Mouse (Mus musculus): Measurements from ENCODE around the gene Epha7.
A peak's percentile ranks its signal among the peaks of the same experiment; 100 is the strongest.

Epha7 gene

DNA sequence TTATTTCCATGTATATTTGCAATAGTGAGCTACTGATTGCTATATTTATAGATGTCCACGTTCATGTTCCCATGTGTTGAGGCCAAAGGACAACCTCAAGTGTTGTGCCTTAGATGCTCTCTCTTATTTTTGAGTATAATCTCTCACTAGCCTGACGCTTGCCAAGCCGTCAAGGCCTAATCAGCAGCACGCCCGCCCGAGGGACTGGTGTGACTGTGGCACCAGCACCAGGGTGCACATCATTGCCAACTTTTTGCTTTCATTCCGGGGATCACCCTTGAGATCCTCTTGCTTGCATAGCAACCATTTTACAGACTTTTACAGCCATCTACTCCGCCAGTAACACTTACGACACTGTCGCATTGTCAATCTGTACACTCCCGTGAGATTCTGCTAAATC, 86.9 kb downstream of the Epha7 start:
- no peak for DNase-seq (ENCODE audit: low spot score)

DNA sequence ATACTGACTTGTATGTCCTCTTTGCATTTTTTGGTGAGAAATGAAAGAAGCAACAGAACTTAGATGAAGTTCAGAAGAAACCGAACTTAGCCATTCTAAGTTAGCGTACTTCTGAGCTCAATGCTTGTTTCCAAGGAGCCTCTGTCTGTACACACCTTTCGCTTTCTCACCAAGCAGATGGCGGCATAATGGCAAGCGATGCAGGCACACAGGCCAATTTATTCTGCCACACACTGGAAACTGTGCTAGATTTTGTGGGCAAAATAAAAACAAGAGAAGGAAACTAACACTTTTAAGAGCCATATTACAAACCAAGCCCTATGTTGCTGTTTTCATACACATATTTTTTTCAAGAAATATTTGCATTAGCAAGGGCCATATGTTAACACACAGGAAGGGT, 88.6 kb downstream of the Epha7 start:
- DNase-seq (ENCODE audit: low spot score), result no peak

GRCm38 (mm10) chr4:28902004-28902704, 89.2 kb downstream of the Epha7 start:
- DNase-seq (ENCODE audit: low spot score), result no peak

DNA sequence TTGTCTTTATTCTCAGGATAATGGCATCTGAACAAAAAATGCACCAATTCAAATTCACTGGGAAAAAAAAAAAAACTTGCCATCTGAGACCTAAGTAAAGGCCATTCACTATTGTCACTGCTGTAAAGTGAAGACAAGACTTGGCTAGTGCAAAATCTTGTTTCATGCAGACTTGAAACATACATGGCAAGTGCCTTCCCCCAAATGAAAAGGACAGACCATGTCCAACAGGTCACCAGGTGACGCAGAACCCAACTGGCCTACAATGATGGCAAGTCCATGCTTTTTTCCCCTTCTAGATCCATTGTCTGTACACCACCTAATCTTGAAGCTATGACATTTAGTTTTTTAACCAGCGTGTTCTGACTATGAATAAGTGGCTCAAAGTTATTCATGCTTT, 94.1 kb downstream of the Epha7 start:
- DNase-seq (ENCODE audit: low spot score), result no peak

GRCm38 (mm10) chr4:28910127-28910526, 97.2 kb downstream of the Epha7 start:
- peak; percentile 2 for DNase-seq (ENCODE audit: low spot score)

DNA sequence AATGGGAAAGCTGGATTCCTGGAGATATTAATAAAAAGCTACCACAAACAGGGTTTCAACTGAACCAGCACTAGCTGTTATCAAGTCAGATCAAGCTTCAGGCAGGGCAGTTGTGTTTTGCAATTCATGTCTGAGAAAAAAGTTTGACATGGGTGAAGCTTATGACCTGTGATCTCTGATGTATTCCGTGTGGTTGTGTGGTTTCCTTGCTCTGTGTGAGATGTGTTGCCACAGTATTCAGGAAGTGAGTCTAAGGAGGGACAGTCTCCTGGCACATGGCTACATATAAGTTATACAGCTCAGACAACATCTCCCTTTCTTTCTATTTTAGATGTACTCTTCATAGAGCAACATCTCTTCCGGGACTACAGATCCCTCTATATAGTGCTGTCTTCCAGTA, 99.1 kb downstream of the Epha7 start:
- DNase-seq (ENCODE audit: low spot score), result no peak

DNA sequence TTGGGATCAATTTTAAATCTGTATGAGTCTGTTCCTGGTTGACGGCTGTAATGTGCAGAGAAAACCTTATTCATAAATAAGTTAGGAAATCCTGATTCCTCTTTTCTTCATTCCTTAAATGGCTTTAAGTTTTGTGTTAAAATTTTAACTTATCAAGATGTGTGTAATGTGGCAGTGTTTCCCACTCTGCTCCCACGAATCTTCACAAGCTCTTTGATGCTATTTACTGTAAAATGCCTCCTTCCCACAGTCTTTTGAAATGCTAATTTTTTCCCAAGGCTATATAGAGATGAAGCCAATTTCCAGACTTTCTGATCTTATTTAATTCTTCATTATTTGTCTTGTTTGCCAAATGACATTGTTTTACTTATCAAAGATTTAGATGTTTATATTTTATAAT, 100.7 kb downstream of the Epha7 start:
- no peak for DNase-seq (ENCODE audit: low spot score)

GRCm38 (mm10) chr4:28920645-28921044, 107.7 kb downstream of the Epha7 start:
- DNase-seq (ENCODE audit: low spot score), result no peak

GRCm38 (mm10) chr4:28926072-28926471, 113.1 kb downstream of the Epha7 start:
- DNase-seq (ENCODE audit: low spot score), result no peak

GRCm38 (mm10) chr4:28933431-28933830, 120.5 kb downstream of the Epha7 start:
- no peak for DNase-seq (ENCODE audit: low spot score)

GRCm38 (mm10) chr4:28934802-28935201, 121.9 kb downstream of the Epha7 start:
- no peak for DNase-seq (ENCODE audit: low spot score)

DNA sequence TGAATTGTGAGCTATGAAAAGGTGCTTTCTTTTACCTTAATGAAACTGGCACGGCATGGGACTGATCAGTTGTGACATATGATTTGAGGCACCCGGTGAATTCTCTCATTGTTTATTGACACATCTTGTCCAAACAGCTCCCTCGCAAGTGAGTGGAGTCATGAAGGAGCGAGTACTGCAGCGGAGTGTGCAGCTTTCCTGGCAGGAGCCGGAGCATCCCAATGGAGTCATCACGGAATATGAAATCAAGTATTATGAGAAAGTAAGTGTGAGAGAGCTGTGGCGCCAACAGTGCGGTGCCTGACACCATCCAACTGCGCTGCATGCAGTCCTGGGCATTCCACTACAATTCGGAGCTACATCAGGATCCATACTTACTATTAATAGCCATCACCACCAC, 122.6 kb downstream of the Epha7 start:
- DNase-seq (ENCODE audit: low spot score), result no peak

GRCm38 (mm10) chr4:28940710-28941109, 127.8 kb downstream of the Epha7 start:
- no peak for DNase-seq (ENCODE audit: low spot score)

DNA sequence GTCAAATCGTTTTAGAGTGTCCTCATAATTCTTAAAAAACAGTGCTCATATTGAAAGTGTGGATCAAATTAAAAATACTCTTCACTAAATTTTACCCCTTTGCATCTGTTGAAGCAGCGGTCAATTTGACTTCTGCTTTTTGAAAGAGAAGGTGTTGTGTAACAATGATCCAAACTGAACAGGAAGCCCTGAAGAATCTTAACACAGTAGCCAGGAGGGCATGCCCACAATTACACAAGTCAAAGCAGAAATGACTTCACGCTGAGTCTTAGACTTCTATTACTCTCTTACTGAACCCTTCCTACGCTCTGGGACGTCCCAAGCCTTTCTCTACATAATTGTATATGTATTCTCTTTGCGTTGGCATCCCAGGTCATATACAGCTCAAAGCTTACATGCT, 131.3 kb downstream of the Epha7 start:
- no peak for DNase-seq (ENCODE audit: low spot score)

- DNase-seq (ENCODE audit: low spot score), result no peak
These were observed 148.1 kb downstream of the Epha7 start for GRCm38 (mm10) chr4:28960889-28961560.

DNA sequence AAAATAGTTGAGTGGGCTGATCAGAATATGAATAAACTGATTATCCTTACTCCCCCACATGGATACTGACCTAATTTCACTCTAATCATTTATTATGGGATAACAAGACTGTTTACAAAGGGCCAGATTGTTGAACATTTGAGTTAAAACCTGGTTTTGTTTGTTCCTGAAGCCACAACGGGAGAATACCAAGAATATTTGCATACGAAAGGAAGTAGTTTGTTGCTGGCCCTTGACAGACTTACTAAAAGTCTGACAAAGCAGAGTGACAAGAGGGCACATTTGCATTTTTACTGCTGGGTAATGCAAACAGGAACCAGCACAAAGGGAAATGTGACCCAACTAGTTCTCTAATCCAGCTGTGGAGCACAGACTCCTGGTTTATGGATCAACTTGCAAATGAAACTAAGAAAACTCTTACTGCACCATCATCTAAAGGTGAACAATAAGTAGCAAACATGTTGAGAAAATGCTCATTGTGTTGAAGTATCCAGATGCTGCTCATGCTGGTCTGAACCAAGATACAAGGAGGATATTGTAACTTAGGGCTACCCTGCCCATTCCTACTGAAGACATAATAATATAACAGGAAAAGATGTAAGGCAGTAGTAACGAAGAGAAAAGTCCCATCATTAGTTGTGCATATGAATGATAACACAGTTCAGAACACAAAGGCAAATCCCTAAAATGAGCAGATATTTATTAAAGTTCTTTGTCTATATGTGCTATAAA, 154.8 kb downstream of the Epha7 start:
- no peak for DNase-seq (ENCODE audit: low spot score)

- DNase-seq (ENCODE audit: low spot score), result no peak
These were observed 185.7 kb downstream of the Epha7 start for GRCm38 (mm10) chr4:28998462-28999286.

GRCm38 (mm10) chr4:28999287-28999595, 186.3 kb downstream of the Epha7 start:
- DNase-seq (ENCODE audit: low spot score), result no peak

DNA sequence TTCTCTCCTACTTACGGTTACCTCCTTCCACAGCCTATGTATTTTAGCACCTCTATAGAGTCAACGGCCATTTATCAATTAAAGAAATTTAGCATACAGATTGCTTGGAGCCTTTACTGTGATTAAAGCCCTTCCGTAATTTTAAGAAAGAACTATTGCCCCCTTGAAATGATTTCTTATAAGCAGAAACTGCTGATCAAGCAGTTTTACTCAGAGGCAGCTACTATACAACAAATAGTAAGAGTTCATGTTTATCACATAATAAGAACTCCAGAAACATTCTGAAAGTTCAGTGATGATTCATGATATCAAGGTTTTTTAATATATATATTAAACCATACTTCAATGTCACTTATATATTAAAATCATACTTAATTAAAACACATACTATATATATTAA, 197.4 kb downstream of the Epha7 start:
- DNase-seq (ENCODE audit: low spot score), result no peak
